Mouse (Mus musculus): ENCODE measurements at regions not wholly inside any gene's neighbourhood (a gene's known extent, or its start where the extent isn't known, plus 50 kb on each side); places are given as distances from the start of the nearest gene placed in this dataset.

- no peak for TF ChIP-seq MYOG (IDR thresholded peaks at IDR 0.05; ENCODE audit: control insufficient read depth, extremely low read depth, insufficient read length)
- no peak for TF ChIP-seq CEBPB (IDR thresholded peaks at IDR 0.05; ENCODE audit: low read depth)
These were observed 369.4 kb upstream of the 3110018I06Rik start for GRCm38 (mm10) chr12:107119076-107119475.

GRCm38 (mm10) chr12:107120486-107121186, 367.8 kb upstream of the 3110018I06Rik start:
- H3K27me3 ChIP-seq (ENCODE audit: control insufficient read depth, insufficient read depth, insufficient read length): no peaks in the 10 kb centered on the region
- H3K79me2 ChIP-seq (ENCODE audit: control insufficient read depth, insufficient read depth): no peaks in the 10 kb centered on the region
- no peaks in the 10 kb centered on the region for H3K79me3 ChIP-seq (ENCODE audit: low read depth)
- no peaks in the 10 kb centered on the region for H3K36me3 ChIP-seq (ENCODE audit: control insufficient read depth, insufficient read depth)
- H3ac ChIP-seq (ENCODE audit: control insufficient read depth, insufficient read length, low read depth): no peak overlapping the region
- no peak overlapping the region for H3K4me3 ChIP-seq (ENCODE audit: insufficient read depth, poor library complexity, severe bottlenecking)
- TF ChIP-seq CTCF (IDR thresholded peaks at IDR 0.05; ENCODE audit: control insufficient read depth, insufficient read depth, insufficient read length): no peak
- TF ChIP-seq MAX (IDR thresholded peaks at IDR 0.05): no peak
- no peak for TF ChIP-seq FOSL1 (IDR thresholded peaks at IDR 0.05; ENCODE audit: insufficient read depth, low read length, poor library complexity, severe bottlenecking)
- no peak for TF ChIP-seq MYOG (IDR thresholded peaks at IDR 0.05; ENCODE audit: control insufficient read depth, extremely low read depth, insufficient read length)
- no peak for TF ChIP-seq MYOD1 (IDR thresholded peaks at IDR 0.05; ENCODE audit: control insufficient read depth, insufficient read length, low read depth)
- no peak for TF ChIP-seq USF1 (IDR thresholded peaks at IDR 0.05; ENCODE audit: low read depth)
- no peak for TF ChIP-seq CEBPB (IDR thresholded peaks at IDR 0.05; ENCODE audit: low read depth)

More at GRCm38 (mm10) chr12:107119076-107119475, 369.4 kb upstream of the 3110018I06Rik start:
- no peak overlapping the region for H3ac ChIP-seq (ENCODE audit: control insufficient read depth, insufficient read length, low read depth)
- no peaks in the 10 kb centered on the region for H3K79me2 ChIP-seq (ENCODE audit: control insufficient read depth, insufficient read depth)
- no peaks in the 10 kb centered on the region for H3K79me3 ChIP-seq (ENCODE audit: low read depth)
- H3K4me3 ChIP-seq (ENCODE audit: insufficient read depth, poor library complexity, severe bottlenecking): no peak overlapping the region
- no peaks in the 10 kb centered on the region for H3K36me3 ChIP-seq (ENCODE audit: control insufficient read depth, insufficient read depth)
- no peaks in the 10 kb centered on the region for H3K27me3 ChIP-seq (ENCODE audit: control insufficient read depth, insufficient read depth, insufficient read length)

- Histone ChIP-seq H3K27me3 (ENCODE audit: control insufficient read depth, insufficient read depth, insufficient read length) (no peaks in the 10 kb centered on the region), H3K79me3 (ENCODE audit: low read depth) (no peaks in the 10 kb centered on the region), H3ac (ENCODE audit: control insufficient read depth, insufficient read length, low read depth) (no peak overlapping the region), H3K4me3 (ENCODE audit: insufficient read depth, poor library complexity, severe bottlenecking) (no peak overlapping the region), H3K79me2 (ENCODE audit: control insufficient read depth, insufficient read depth) (no peaks in the 10 kb centered on the region), H3K36me3 (ENCODE audit: control insufficient read depth, insufficient read depth) (no peaks in the 10 kb centered on the region)
- TF ChIP-seq MYOG (IDR thresholded peaks at IDR 0.05; ENCODE audit: control insufficient read depth, extremely low read depth, insufficient read length) (no peak), FOSL1 (IDR thresholded peaks at IDR 0.05; ENCODE audit: insufficient read depth, low read length, poor library complexity, severe bottlenecking) (no peak), CTCF (IDR thresholded peaks at IDR 0.05; ENCODE audit: control insufficient read depth, insufficient read depth, insufficient read length) (no peak)
These were observed 366.4 kb upstream of the 3110018I06Rik start for GRCm38 (mm10) chr12:107121990-107122389.

GRCm38 (mm10) chr12:107123661-107124060, 364.8 kb upstream of the 3110018I06Rik start:
- Histone ChIP-seq H3K27me3 (ENCODE audit: control insufficient read depth, insufficient read depth, insufficient read length) (no peaks in the 10 kb centered on the region), H3K79me2 (ENCODE audit: control insufficient read depth, insufficient read depth) (no peaks in the 10 kb centered on the region), H3K36me3 (ENCODE audit: control insufficient read depth, insufficient read depth) (no peaks in the 10 kb centered on the region), H3K4me3 (ENCODE audit: insufficient read depth, poor library complexity, severe bottlenecking) (no peak overlapping the region), H3K79me3 (ENCODE audit: low read depth) (no peaks in the 10 kb centered on the region), H3ac (ENCODE audit: control insufficient read depth, insufficient read length, low read depth) (no peak overlapping the region)
- no peak for TF ChIP-seq FOSL1 (IDR thresholded peaks at IDR 0.05; ENCODE audit: insufficient read depth, low read length, poor library complexity, severe bottlenecking)
- TF ChIP-seq MYOG (IDR thresholded peaks at IDR 0.05; ENCODE audit: control insufficient read depth, extremely low read depth, insufficient read length): no peak
- no peak for TF ChIP-seq MYOD1 (IDR thresholded peaks at IDR 0.05; ENCODE audit: control insufficient read depth, insufficient read length, low read depth)
- TF ChIP-seq CEBPB (IDR thresholded peaks at IDR 0.05; ENCODE audit: low read depth): no peak
- no peak for TF ChIP-seq CTCF (IDR thresholded peaks at IDR 0.05; ENCODE audit: control insufficient read depth, insufficient read depth, insufficient read length)
- no peak for TF ChIP-seq USF1 (IDR thresholded peaks at IDR 0.05; ENCODE audit: low read depth)
- TF ChIP-seq MAX (IDR thresholded peaks at IDR 0.05): no peak

- H3K27me3 ChIP-seq (ENCODE audit: control insufficient read depth, insufficient read depth, insufficient read length): no peaks in the 10 kb centered on the region
- no peaks in the 10 kb centered on the region for H3K79me3 ChIP-seq (ENCODE audit: low read depth)
- TF ChIP-seq CTCF (IDR thresholded peaks at IDR 0.05; ENCODE audit: control insufficient read depth, insufficient read depth, insufficient read length) (no peak), MYOG (IDR thresholded peaks at IDR 0.05; ENCODE audit: control insufficient read depth, extremely low read depth, insufficient read length) (no peak), CEBPB (IDR thresholded peaks at IDR 0.05; ENCODE audit: low read depth) (no peak), FOSL1 (IDR thresholded peaks at IDR 0.05; ENCODE audit: insufficient read depth, low read length, poor library complexity, severe bottlenecking) (no peak), MAX (IDR thresholded peaks at IDR 0.05) (no peak), USF1 (IDR thresholded peaks at IDR 0.05; ENCODE audit: low read depth) (no peak), MYOD1 (IDR thresholded peaks at IDR 0.05; ENCODE audit: control insufficient read depth, insufficient read length, low read depth) (no peak)
These were observed 364.1 kb upstream of the 3110018I06Rik start for GRCm38 (mm10) chr12:107124263-107124885.

GRCm38 (mm10) chr12:107125201-107125600, 363.2 kb upstream of the 3110018I06Rik start:
- no peaks in the 10 kb centered on the region for H3K79me3 ChIP-seq (ENCODE audit: low read depth)
- H3K36me3 ChIP-seq (ENCODE audit: control insufficient read depth, insufficient read depth): no peaks in the 10 kb centered on the region
- H3K27me3 ChIP-seq (ENCODE audit: control insufficient read depth, insufficient read depth, insufficient read length): no peaks in the 10 kb centered on the region
- TF ChIP-seq FOSL1 (IDR thresholded peaks at IDR 0.05; ENCODE audit: insufficient read depth, low read length, poor library complexity, severe bottlenecking): no peak
- no peak for TF ChIP-seq USF1 (IDR thresholded peaks at IDR 0.05; ENCODE audit: low read depth)
- TF ChIP-seq MYOG (IDR thresholded peaks at IDR 0.05; ENCODE audit: control insufficient read depth, extremely low read depth, insufficient read length): no peak
- no peak for TF ChIP-seq MYOD1 (IDR thresholded peaks at IDR 0.05; ENCODE audit: control insufficient read depth, insufficient read length, low read depth)
- no peak for TF ChIP-seq CEBPB (IDR thresholded peaks at IDR 0.05; ENCODE audit: low read depth)
- no peak for TF ChIP-seq CTCF (IDR thresholded peaks at IDR 0.05; ENCODE audit: control insufficient read depth, insufficient read depth, insufficient read length)
- no peak for TF ChIP-seq MAX (IDR thresholded peaks at IDR 0.05)
- H3K4me3 ChIP-seq (ENCODE audit: insufficient read depth, poor library complexity, severe bottlenecking): no peak overlapping the region
- H3K79me2 ChIP-seq (ENCODE audit: control insufficient read depth, insufficient read depth): no peaks in the 10 kb centered on the region
- H3ac ChIP-seq (ENCODE audit: control insufficient read depth, insufficient read length, low read depth): no peak overlapping the region

More at GRCm38 (mm10) chr12:107124263-107124885, 364.1 kb upstream of the 3110018I06Rik start:
- Histone ChIP-seq H3K4me3 (ENCODE audit: insufficient read depth, poor library complexity, severe bottlenecking) (no peak overlapping the region), H3K36me3 (ENCODE audit: control insufficient read depth, insufficient read depth) (no peaks in the 10 kb centered on the region), H3ac (ENCODE audit: control insufficient read depth, insufficient read length, low read depth) (no peak overlapping the region), H3K79me2 (ENCODE audit: control insufficient read depth, insufficient read depth) (no peaks in the 10 kb centered on the region)
